Mouse (Mus musculus): ENCODE measurements at regions not wholly inside any gene's neighbourhood (a gene's known extent, or its start where the extent isn't known, plus 50 kb on each side); places are given as distances from the start of the nearest gene placed in this dataset.
A peak's percentile ranks its signal among the peaks of the same experiment; 100 is the strongest.

DNA sequence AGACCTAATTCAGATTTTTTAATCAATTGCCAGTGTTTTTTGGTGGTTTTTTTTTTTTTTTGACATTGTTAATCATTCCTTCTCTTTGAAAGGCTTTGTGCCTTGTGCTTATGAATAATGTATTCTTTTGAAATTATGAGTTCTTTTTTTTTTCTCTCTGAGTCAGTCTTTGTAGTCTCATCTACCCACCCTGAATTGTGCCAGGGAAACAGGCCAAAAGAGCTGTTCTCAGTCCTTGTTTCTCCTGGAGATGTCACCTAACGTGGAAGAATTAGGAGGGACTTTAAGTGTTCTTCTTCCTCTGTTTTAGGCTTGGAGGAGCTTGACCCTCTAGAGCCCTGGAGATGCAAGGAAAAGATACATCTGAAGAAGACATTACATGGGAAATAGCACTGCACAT is 2012.6 kb downstream of the Poteg start:
- DNase-seq: no peak

GRCm38 (mm10) chr8:29492931-29493330 is 2045.5 kb downstream of the Poteg start:
- DNase-seq: no peak

- no peak for DNase-seq
Observed at GRCm38 (mm10) chr8:29527327-29527726, 2079.9 kb downstream of the Poteg start.

DNA sequence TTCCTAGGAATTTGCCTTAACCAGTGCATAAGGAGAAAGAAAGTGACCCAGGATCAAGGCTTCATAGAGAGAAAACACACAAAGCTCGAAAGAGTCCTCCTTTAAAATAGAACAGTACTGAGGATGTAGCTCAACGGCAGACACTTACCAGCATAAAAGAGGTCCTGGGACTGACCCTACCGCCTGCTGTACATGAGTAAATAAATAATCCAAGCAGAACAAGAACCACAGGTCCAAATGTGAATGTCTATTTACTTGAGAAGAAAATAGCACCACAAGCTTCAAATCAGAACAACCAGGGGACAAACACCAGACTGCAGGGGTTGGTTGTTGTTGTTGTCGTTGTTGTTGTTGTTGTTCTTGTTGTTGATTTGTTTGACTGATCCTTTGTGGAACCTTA is 2084.1 kb downstream of the Poteg start:
- DNase-seq: no peak

- DNase-seq: no peak
Observed at GRCm38 (mm10) chr8:29538016-29538415, 2090.5 kb downstream of the Poteg start.

- DNase-seq: peak in 1 of 2 experiments; percentile 29
Observed at GRCm38 (mm10) chr8:29539856-29540255, 2092.4 kb downstream of the Poteg start.

DNA sequence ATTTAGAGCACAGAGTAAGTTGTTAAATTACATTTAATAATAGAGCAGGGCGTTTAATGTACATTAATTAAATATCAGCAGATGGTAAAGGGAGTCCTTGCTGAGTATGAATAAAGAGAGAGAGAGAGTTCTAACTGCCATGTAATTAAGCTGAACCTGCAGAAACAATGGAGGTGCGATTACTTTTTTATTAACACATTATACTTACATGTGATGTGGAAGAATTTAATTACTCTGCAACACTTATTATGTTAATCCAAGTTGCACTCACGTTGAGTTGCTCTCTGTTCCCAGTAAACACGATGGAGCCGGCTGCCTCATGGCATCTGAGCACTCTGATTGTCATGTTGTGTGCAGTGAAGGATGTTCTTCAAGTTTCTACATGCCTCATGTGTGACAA is 2096.7 kb downstream of the Poteg start:
- DNase-seq: no peak

DNA sequence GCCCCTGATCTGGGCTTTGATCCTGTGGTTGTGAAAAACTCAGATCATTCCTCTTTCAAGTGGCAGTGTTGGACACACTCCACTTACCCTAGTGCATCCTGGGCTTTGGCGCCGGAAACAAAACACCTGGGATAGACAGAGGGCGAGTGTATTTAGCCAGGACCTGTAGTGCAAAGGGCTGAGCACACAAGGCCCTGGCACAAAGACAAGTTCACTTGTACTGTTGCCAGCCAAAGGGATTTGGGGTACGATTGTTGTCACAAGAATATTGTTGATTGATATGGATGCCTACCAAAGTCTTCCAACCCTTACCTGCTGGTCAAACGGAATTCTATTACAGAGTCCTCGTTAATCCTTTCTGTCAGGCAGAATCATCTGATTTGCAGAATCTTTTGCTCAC is 2138.2 kb downstream of the Poteg start:
- DNase-seq: peak in 1 of 2 experiments; percentile 3

- DNase-seq: no peak
Observed at GRCm38 (mm10) chr8:29594129-29594528, 2146.7 kb downstream of the Poteg start.

- no peak for DNase-seq
Observed at GRCm38 (mm10) chr8:29614098-29614497, 2166.6 kb downstream of the Poteg start.

- no peak for DNase-seq
Observed at GRCm38 (mm10) chr8:29661616-29662015, 2214.1 kb downstream of the Poteg start.

DNA sequence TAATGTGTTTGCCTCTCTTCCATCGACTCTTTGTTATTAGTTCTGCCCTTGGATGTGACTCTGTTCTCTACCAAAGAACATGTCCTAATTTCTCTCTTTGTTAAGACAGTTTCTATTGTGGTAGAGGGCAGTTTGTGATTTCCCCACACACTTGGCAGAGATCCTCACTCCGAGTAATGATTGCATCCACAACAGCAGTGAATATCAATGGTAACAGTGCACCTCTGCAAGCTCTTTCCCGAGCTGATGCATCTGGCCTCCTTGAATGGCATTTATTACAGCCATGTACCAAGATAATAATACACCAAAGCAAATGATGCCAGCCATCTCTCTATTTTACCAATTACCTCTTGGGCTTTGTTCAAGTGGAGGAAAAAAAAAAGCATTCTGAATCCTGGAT is 2228.4 kb downstream of the Poteg start:
- DNase-seq: no peak

GRCm38 (mm10) chr8:29683340-29683739 is 2235.9 kb downstream of the Poteg start:
- DNase-seq: no peak

- DNase-seq: no peak
Observed at GRCm38 (mm10) chr8:29686594-29686993, 2239.1 kb downstream of the Poteg start.

- DNase-seq: no peak
Observed at GRCm38 (mm10) chr8:29695698-29696097, 2248.2 kb downstream of the Poteg start.
